Mouse (Mus musculus): ENCODE results near the gene Smg6.

DNA sequence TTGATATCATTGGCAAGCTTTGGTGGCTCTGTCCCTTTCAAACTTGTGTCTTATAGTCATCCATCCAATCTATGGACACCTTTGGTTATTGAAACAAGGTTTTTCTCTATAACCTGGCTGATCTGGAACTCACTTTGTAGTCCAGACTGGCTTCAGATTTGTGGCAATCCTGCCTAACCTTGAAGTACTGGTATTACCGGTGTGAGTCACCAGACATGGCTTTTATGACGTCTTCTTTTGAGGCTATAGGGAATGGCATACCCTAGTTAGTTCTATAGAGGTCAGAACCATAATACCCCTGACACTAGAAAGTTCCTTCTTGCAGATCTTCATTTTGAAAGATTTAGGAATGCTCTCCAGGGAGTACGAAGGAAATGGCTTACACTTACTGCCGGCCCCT is 120.2 kb downstream of the Smg6 start:
- TF ChIP-seq CTCF (IDR thresholded peaks at IDR 0.05; ENCODE audit: insufficient read depth, low read length) (no peak), POLR2A (IDR thresholded peaks at IDR 0.05; ENCODE audit: borderline replicate concordance, extremely low read depth, low read depth, low read length) (no peak)

Data from lung, adult 2 months (tissue).